Mouse (Mus musculus): ENCODE measurements around the gene Actr3b. TPM values are rescaled to one million over a fixed set of nuclear protein-coding genes. Genes with fewer than 3 reads are reported as not detected.
A peak's percentile ranks its signal among the peaks of the same experiment; 100 is the strongest.
"Not testable (repeated sequence)": the region's sequence is repeated elsewhere in the genome, so short reads cannot be mapped to it uniquely, and the experiment has no call there.

Gene Actr3b
- 1 to 10 TPM; 1.7 to 6.6 TPM for total RNA-seq (2021)
- long read RNA-seq, experiment 1, partial matches to known transcripts, result 0 of 10 reads
- long read RNA-seq, experiment 1, other reads (novel, unspliced or antisense), result 8 of 10 reads
- long read RNA-seq, experiment 2, partial matches to known transcripts, result 0 of 3 reads
- long read RNA-seq, experiment 2, other reads (novel, unspliced or antisense), result 2 of 3 reads

DNA sequence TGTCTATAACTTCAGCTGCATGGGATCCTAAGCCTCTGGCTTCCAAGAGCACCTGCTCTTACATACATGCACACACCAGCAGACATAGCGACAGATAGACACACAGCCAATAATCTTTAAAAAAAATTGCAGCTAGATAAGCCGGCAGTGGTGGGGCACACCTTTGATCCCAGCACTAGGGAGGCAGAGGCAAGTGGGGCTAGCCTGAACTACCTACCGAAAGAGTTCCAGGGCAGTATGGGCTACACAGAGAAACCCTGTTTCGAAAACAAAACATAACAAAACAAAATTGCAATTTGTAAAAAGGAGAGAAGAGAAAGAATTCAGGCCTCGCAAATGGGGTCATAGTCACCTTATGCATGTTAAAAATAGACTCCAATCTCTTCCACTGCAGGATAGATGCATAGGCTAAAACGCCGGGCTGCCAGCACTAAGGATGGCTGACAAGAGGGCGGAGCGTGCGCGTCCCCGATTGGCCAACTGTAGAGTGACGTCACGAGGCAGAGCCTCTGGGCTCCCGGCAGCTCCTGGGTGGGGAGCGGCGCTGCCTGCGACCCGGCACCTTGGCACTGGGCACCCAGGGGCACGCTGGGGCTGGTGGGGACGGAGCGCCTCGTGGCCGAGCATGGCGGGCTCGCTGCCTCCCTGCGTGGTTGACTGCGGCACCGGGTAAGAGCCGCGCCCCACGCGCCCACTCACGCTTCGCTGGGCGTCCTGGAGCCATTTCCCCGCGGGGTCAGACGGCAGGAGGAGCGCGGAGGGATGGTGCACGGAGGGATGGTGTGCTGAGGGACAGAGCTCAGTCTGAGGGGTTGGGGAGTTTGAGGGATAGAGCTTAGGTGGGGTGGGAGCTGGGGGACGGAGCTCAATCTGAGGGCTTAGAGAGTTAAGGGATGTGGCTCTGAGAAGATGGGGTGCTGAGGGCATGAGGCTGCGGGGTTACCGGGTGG, at the start of gene Actr3b:
Gene Actr3b (plus strand): TSS at position 538 of the 950 bp plus-strand sequence.
- DNase-seq, result peak; percentile 72 to 82
- intact Hi-C loops (cut with DNase I), result no loop called here

DNA sequence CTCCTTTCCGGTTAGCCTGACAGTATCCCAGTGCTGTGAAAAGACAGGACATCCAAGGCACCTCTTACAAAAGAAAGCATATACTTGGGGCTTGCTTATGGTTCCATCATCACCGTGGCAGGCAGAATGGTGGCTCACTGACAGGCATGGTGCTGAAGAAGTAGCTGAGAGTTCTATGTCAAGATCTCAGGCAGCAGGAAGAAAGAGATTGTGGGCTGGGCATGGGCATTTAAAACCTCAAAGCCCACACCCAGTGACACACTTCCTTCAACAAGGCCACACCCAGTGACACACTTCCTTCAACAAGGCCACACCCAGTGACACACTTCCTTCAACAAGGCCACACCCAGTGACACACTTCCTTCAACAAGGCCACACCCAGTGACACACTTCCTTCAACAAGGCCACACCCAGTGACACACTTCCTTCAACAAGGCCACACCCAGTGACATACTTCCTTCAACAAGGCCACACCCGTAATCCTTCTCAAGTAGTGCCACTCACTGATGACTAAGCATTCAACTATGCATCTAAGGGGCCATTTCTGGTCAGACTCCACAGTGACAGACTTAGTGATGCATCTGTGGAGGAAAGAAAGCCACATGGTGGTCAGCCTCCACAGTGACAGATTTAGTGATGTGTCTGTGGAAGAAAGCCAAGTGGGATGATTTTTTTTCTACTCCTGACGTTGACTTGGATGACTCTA, 46.6 kb upstream of the Actr3b start:
- intact Hi-C loops (cut with DNase I); DNase-seq: not testable (repeated sequence)

DNA sequence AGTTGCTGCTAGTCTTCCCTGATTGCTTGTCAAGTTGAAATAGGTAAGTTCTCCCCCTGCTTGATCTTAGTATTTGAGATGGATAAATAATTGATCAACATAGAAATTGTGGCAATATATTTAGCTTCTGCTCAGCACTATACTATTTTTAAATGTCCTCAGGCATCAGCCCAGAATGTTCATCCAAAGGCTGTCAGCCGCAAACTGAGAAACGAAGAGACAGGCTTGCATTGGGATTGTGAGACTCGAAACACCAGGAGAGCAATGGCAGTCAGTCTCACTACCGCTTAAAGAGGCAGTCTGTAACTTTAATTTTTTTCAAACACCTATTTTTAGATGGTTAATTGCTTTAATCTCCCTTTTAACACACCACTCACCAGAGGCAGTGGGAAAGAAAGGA, 40.4 kb upstream of the Actr3b start:
- DNase-seq, result no peak

DNA sequence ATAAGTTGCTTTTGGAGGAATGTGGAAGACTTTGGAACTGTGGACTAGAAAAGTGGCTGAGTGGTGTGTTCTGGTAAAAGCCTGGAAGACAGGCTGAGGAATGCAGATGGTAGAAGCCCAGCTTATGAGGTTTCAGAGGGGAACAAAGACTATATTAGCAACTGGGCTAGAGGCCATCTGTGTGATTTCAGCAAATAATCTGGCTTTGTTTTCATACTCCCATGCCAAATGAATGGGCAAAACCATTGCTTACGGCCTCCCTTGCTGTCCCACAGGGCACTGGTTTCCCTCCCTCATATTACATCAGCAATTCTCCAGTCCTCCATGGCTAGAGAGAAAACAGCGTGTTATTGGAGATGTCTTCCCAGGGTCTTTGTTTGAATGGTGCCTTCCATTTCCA, 36.8 kb upstream of the Actr3b start:
- intact Hi-C loops (cut with DNase I), result no loop called here

More for the DNA sequence above, 40.4 kb upstream of the Actr3b start:
- intact Hi-C loops (cut with DNase I), result no loop called here

DNA sequence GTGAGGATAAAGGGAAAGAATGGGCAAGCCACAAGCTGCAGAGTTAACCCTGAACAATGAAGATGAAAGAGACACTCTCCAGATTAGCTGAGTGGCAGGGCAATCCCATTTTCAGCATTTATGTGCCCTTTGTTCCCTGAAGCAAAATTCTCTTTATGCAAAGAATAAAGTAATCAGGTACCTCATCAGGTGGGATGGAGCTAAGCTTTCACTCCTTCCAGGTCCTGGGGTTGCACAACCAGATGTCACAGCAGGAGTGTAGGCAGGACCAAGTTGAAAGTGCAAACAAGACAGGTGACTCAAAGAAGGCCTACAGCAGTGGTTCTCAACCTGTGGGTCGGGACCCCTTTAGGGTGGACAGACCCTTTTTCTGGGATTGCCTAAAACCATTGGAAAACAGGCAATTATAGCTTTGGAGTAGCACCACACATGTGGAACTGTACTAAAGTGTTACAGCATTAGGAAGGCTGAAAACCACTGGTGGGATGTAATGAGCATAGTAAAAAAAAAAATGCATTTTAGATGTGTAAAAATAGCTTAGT, 35.6 kb upstream of the Actr3b start:
- DNase-seq, result no peak
- intact Hi-C loops (cut with DNase I), result no loop called here

More for the DNA sequence above, 36.8 kb upstream of the Actr3b start:
- DNase-seq, result no peak

DNA sequence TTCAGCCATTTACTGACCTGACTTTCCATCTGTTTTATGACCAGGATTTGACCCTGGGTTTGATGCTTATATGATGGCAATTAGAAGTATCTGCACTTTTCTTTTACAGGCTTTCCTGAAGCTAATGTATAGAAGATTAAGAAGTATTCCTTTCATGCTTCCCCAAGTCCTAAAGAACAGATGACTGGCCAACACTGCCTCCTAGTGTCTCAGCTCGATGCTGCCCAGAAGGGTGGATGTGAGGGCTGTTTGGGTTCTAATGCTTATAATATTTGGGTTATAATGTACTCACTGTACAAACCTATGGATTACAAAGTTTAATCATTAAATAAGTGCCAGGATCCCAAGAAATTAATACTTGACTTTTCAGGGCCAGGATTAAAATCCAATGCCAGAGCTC, 25.5 kb upstream of the Actr3b start:
- intact Hi-C loops (cut with DNase I), result loop anchor here (5.0 kb wide), 1 partner anchor 312 kb away; no protein-coding TSS in a partner anchor
- DNase-seq, result no peak

DNA sequence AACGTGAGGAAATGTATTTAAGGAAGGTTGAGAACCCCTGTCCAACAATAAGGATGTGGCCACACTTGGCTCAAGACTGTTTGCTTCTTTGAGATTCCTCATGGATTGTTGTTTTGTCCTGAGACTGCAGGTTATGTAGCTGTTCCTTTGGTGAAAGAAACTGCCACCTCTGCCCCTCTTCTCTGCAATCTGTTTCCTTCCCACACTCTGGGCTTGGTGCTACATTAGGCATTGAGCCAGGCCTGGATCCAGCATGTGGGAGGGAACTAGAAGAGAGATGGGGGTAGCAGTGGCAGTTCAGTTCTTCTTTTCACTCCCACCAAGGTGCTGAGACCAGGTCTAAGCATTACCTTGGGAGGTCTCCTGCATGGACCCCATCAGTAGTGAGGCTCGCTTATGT, 23.9 kb upstream of the Actr3b start:
- no peak for DNase-seq
- intact Hi-C loops (cut with DNase I), result no loop called here

DNA sequence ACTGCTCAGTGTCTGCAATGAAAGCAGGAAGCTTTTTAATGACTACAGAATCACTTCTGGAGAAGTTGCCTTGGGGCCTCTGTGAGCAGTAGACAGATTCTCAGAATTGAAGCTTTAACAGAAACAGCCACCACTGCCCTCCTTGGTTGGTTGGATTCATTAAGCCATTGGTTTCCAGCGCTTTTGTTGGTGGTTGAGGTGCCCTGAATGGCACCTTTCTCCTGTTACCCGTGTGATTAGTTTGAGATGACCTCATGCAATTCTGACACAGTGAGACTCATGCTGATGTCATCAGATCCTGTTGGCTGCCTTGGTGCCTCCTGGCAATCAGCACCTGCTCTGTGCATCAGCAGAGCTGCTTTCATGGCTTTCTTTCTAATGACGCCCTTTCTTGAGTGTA, 21.3 kb upstream of the Actr3b start:
- intact Hi-C loops (cut with DNase I), result no loop called here
- DNase-seq, result no peak

DNA sequence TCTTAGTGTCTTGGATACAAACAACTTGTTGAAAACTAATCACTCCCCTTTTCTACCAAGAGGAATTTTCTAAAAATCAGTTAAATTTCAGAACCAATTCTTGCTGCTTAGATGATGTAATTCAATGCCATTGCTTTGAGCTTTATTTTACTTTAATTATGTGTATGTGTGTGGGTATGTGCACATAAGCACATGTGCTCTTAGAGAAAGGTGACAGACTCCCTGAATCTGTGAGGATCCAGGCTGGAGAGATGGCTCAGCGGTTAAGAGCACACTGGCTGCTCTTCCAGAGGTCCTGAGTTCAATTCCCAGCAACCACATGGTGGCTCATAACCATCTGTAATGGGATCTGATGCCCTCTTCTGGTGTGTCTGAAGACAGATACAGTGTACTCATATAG, 20.9 kb upstream of the Actr3b start:
- DNase-seq; intact Hi-C loops (cut with DNase I): not testable (repeated sequence)

DNA sequence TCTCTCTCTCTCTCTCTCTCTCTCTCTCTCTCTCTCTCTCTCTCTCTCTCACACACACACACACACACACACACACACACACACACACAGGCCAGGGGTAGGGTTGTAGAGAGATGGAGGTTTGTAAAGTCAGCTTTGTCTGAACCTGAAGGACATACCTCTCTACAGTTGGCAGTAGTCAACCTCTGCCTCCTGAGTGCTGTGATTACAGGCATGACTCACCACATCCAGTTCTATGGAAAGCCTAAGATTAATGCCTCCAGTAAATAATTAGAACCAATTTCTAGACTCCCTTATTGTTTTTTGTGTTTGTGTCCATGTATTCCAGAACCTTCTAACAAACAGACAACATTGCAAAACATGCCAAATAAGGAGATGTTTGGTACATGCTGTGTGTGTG, 11.9 kb upstream of the Actr3b start:
- intact Hi-C loops (cut with DNase I), result no loop called here
- no peak for DNase-seq

DNA sequence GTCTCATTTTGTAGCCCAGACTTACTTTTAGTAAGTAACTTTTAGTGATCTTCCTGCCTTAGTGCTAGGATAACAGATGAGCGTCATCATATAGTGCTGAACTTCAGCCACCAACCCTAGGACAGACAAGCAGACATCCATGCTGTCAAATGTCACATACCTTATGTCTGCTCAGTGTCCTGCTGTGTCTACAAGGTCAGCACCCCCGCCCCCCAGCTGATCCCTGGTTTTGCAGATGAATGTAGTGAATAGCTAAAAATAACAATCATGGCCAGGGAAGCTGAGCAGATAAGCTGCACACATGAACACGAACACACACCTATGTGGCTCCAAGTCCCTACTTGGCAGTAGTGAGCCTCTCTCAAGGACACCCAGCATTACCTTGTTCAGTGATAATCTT, 11.2 kb upstream of the Actr3b start:
- intact Hi-C loops (cut with DNase I), result no loop called here
- DNase-seq, result no peak

DNA sequence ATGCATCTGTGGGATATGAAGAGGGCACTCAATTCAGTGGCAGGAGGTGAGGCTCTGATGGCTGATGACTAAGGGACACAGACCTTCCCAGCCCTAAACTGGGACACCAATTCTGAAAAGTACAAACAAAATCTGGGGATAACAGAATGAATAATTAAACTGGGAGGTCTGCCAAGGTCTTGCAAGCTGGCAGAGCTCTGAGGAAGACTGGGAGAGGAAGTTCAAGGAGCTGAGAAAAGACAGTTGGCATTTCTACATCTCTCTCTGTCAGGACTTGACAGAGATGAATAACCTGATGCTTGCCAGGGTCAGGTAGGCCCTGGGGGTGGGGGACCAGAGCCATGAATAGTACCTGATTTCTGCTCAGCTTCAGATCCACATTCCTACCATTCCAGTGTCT, 8.2 kb upstream of the Actr3b start:
- intact Hi-C loops (cut with DNase I), result no loop called here
- DNase-seq, result no peak

DNA sequence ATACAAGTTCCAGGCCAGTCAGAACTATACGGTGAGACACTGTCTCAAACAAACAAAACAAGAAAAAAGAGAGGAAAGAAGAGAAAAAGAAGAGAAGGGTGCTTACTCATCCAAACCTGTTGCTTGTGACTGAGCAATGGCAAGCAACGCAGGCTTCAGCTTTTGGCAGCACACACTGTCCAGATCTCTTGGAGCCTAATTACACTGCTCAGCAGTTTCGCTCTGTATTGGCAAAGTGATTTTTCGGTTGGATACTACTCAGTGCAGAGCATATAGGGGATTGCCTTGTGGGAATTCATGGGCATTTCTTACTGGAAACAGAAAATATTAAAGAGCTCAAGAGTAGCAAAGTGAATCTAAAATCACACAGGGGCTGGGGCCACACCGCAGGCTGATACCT, 6.9 kb upstream of the Actr3b start:
- DNase-seq, result no peak
- intact Hi-C loops (cut with DNase I), result no loop called here

DNA sequence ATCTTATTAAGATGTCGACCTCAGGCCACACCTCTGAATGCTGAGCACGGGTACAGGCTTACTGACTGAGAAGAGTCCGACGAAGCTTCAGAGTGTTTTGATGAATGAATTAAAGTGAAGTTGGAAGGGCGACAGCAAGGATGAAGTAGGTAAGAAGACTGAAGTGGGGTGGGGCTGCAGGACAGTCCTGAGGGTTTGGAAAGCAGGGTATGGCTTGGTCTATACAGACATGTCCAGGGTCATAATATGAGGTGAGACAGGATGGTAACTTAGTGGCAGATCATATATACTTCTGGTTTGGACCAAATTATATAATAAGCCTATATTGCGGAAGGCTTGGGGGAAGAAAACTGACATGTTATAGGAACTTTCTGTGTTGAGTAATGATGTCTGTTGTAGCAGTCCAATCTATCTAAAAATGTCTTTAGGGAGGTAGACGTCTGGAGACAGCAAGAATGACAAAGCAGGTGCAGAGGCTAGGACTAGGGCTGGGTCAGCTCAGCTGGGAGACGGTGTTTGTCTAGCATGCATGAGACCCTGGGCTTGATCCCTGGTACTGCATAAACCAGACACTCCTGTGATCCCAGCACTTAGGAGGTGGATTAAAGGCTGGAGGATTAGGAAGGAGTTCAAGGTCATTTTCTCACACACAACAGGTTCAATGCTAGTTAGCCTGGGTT, 6.1 kb upstream of the Actr3b start:
- DNase-seq, result no peak
- intact Hi-C loops (cut with DNase I), result no loop called here

DNA sequence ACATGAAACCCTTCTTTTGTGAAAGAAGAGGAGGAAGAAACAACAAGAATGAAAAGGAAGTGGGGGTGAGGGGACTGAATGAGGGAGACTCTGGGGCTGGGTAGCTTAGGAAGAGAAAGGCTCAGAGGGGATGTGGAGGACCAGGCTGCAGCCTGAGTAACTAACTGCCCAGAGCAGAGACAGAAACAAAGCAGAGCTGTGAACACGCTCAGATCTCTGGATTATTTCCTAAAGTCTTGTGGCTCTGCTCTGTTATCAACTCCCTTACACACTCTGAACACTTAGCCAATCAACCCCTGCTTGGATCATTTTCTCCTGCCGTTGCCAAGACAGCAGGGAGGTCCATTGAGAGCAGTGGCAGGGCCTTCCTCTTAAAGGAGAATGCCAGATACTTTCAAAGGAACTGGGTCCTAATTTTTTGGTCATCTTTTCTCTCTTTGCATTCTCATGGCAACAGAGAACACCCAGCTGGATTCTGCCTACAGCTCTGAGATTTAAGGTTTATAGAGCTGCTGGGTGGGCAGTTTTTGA, 5.5 kb upstream of the Actr3b start:
- intact Hi-C loops (cut with DNase I), result no loop called here
- peak in 1 of 2 experiments; percentile 26 for DNase-seq

DNA sequence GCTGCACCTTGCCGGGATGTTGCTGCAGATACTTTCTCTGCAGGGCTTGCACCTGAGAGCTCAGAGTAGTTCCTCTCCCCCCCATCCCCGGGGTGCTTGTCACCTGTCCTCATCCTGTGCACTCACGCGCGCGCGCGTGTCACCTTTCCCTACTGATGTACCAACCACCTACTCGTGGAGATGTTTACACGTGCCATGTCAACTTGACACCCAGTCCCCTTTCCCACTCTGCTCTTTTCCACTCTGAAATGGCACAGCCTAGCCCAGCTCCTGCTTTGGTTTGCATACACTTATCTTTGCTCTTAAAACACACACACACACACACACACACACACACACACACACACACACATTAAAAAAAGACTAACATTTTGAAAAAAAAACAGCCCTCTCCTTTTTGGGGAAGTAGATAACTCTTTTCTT, 624 bp downstream of the Actr3b start:
- DNase-seq, result no peak
- intact Hi-C loops (cut with DNase I), result no loop called here

DNA sequence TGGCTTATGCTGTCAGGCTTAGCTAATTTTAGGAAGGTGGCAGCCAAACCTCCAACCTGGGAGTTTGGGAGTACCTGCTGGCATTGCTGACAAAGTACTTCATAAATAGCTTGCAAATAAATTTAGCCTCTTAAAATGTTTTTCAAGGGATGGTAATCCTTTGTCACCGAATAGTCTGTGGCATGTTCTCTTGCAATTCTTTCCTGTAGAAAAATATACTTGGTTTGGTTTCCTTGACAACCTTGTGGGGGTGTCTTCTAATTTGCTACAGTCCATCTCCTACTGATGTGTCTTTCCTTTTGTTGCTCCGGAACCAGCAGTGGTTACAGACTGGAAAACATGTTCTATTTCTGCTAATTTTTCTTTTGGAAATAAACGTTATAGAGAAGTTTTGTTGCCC, 1.1 kb downstream of the Actr3b start:
- no peak for DNase-seq
- intact Hi-C loops (cut with DNase I), result no loop called here

DNA sequence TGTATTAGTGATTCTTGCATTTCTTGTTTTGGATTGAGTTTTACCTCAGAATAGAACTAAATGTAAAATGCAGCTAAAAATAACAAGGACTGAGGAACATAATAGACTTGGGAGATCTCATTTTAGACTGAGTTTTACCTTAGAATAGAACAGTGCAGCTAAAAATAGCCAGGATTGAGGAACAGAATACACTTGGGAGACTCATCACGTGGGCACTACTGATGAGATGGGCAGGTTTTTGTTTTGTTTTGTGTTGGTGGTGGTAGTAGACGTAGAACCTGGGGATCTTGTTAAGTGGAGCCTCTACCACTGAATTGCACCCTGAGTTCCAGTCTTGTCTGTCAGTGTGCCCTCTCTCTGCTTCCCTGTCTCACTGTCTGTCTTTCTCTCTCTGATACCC, 2.1 kb downstream of the Actr3b start:
- intact Hi-C loops (cut with DNase I), result no loop called here
- DNase-seq, result no peak

DNA sequence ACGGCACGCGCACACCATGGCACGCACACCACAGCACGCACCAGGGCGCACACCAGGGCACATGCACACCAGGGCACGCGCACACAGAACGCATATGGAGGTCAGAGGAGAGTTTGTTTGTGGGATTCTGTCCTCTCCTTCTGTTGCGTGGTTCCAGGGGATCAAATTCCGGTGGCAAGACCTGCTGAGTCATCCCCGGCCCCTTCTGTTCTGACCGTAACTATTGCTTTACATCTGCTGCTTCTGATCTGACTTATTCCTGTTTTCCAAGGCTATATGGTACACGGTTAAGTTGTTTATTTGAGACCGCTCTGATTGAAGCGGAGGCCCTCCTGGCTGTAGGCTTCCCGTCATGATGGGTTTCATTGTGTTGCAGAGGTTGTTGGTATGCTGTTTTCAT, 9.2 kb downstream of the Actr3b start:
- DNase-seq, result no peak
- intact Hi-C loops (cut with DNase I), result no loop called here

DNA sequence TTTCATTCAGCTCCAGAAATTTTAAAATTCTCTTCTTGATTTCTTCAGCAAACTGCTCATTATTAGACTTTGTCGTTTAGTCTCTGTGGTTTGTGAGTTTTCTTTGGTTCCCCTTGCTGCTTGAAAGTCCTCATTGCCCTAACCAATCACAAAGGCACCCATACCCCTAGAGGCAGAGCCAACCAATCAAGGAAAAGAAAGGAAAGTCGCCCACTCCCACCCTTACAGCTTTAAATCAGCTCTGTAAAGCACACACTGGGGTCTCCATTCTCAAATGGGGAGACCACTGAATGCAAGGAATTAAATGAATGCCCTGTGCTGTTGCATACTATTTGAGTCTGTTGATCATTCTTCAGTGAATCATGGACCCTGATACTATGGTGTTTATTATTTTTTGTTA, 9.6 kb downstream of the Actr3b start:
- intact Hi-C loops (cut with DNase I), result no loop called here
- DNase-seq, result no peak

All from gastrocnemius, postnatal 36 days (tissue).